Mouse (Mus musculus): ENCODE measurements around the gene Fxyd5. TPM values are rescaled to one million over a fixed set of nuclear protein-coding genes. Genes with fewer than 3 reads are reported as not detected.

Fxyd5 gene
- polyA plus RNA-seq, 1 experiment from 2014 or later = 113 TPM

DNA sequence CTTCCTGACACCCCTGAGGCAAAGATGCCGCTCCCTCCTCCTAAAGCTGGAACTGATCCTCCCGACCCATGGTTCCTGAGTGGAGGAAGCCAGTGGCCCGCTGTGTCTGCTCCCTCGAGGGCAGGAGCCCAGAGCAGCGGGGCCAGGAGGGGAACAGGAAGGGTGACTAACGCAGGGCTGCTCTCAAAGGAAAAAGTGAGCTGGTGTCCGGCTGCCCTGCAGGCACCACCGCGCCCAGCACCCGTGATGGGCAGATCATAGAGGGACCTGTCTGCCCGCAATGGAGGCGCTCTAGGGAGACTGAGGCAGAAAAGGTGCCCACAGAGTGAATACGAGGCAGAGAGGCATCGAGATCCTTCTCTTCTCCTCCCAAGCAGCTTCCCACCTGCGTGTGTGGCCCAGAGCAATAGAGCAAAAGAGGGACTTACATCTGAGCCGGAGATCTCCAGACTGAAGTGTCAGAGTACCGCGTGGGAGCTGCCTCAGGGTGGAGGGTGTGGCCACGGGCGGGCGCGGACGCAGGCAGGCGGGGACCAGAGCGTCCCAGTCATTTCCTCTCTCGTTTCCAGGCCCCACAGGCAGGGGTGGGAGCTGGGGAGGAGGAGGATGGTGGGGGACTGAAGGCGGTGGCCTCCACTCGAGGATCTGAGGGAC is 492 bp downstream of the Fxyd5 start:
- DNase-seq (ENCODE audit: low spot score) = peak; percentile 62

DNA sequence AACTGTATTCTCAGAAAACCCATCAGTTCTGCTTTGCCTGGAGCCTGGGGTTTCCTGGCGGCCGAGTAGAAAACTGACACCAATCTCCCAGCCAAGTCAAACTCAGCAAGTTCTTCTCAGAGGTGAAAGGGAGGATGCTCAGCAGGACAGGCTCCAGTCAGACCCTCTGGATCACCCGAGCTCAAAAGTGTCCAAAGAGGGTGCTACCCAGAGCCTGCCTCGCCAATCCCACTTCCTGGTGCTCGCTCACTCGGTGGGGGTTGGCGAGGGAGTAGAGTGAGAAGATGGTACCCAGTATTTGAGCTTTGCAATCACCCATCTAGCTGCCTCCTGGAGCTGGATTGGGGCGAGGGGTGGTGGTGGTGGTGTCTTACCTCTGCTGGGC is 1.3 kb downstream of the Fxyd5 start:
- no peak for DNase-seq (ENCODE audit: low spot score)

GRCm38 (mm10) chr7:31040281-31041022 is 1.8 kb downstream of the Fxyd5 start:
- peak; percentile 47 for DNase-seq (ENCODE audit: low spot score)

GRCm38 (mm10) chr7:31039011-31039410 is 3.3 kb downstream of the Fxyd5 start:
- DNase-seq (ENCODE audit: low spot score) = no peak

GRCm38 (mm10) chr7:31037675-31038074 is 4.6 kb downstream of the Fxyd5 start:
- peak; percentile 65 for DNase-seq (ENCODE audit: low spot score)

DNA sequence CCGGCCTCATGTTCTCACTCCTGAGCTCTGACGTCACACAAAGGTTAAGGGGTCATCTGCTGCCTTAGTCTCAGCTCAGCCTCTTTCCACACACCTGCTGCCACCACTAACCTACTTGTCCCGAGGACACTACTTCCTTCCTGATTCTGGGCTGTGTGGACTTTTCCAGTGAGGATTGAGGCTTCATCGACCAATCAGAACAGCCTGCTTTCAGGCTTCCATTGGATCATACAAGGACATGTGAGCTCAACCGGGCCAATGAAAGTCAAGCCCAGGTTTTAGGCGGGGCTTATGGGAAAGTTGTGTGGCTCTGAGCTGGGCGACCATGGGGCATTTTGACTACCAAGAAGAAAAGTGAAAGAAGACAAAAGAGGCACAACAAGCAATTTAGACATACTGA is 5.4 kb downstream of the Fxyd5 start:
- peak; percentile 54 for DNase-seq (ENCODE audit: low spot score)

GRCm38 (mm10) chr7:31035291-31035690 is 7.0 kb downstream of the Fxyd5 start:
- DNase-seq (ENCODE audit: low spot score) = no peak

DNA sequence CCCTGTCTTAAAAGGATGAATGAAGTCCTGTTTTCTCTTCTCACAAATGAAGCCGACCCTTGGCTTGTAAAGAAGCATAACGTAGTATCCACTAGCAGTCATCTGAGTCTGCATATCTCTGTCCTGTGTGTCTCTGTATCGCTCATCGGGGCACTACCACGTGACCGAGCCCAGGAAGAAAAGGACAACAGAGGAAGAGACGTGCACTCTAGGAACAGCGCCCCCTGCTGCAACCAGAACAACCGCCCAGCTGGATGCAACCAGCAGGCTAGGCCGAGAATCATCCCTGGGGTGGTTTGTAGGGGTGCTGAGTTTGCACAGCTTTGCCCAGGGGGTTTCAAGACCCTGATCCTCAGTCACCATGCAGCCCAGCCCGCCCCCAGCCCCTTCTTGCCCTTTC is 7.5 kb downstream of the Fxyd5 start:
- DNase-seq (ENCODE audit: low spot score) = peak; percentile 62

- peak; percentile 83 for DNase-seq (ENCODE audit: low spot score)
Observed at GRCm38 (mm10) chr7:31033409-31034165, 8.7 kb downstream of the Fxyd5 start.

DNA sequence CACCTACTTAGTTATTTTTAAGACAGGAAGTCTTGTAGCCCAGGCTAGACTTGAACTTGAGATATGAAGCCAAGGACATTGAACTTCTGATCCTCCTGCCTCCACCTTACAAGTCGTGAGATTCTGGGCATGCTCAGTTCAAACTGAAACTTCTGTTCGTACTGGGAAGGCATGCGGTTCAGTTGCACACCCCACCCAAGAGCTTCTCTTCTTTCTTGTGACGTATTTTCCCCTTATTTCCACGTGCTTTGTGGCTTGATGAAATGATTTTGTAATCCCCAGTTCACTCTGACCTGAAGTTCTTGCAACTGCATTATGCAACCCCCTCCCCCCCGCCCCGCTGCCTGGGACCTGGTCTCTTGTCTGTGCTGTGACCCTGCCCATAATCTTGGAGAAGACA is 10.6 kb downstream of the Fxyd5 start:
- DNase-seq (ENCODE audit: low spot score) = no peak

- no peak for DNase-seq (ENCODE audit: low spot score)
Observed at GRCm38 (mm10) chr7:31030717-31031116, 11.6 kb downstream of the Fxyd5 start.

DNA sequence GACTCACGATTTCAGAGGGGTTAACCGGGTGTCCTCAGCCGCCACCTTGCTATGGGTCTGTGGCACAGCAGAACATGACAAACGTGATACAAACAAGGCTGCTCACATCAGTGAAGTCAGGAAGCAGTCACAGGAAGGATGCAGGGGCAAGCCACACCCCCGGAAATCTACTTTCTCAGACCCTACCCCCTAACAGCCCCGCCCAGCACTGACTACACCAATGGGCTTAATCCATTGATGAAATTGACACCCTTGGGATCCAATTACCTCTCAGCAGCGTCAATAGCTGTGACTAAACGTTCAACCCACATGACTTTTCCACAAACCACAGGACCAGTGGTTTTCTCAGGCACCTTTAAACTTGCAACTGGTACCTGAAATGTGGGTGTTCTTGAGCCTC is 13.7 kb downstream of the Fxyd5 start:
- DNase-seq (ENCODE audit: low spot score) = no peak

DNA sequence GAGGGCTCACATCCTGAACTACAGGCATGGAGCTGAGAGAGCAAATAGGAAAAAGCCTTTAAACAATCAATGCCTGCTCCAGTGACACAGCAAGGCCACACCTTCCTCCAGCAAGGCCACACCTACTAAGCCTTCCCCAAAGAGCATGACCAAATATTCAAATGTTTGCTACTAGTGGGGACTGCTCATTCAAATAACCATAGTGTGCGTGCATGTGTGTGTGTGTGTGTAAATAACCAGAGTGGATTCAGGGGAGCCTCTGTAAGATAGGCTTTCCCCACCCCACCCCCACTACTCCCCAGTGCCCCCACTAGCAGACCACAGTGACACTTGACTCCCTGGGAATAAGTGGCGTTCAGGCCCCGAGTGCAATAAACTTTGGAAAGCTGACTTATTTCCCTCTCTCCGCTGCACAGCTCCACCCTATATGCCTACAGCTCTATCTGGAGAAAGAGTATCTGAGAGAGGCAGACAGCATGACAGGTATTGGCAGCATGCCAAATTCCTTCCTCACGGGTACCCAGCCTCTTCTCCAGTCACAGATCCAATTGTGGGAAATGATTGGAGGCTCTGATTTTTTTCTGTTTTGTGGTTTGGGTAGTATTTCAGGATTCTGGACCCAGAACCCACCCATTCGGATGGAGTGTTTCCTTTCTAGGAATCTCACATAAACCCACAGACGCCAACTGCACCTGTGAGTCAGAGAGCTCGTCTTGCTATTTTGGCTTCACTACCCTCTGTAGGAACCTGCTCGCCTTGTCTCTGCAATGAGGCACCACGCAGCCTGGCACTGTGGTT is 25.0 kb downstream of the Fxyd5 start:
- no peak for DNase-seq (ENCODE audit: low spot score)

DNA sequence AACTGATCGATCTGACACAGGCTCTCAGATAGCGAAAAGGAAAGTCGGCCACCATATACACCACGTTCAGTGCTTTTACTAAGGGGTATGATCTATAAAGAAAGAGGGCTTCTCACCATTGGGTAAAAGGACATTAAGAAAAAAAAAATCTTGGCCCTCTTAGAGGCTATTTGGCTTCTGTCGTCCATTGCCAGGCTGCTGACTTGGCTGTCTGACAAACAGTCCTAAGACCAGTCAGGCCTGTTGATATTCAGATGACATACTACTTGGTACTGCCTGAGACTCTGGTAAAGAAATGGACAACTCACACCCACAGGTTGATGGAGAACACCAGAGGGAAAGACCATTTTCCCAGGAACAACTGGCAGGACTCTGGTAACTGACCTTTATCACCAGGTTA is 29.3 kb downstream of the Fxyd5 start:
- no peak for DNase-seq (ENCODE audit: low spot score)

DNA sequence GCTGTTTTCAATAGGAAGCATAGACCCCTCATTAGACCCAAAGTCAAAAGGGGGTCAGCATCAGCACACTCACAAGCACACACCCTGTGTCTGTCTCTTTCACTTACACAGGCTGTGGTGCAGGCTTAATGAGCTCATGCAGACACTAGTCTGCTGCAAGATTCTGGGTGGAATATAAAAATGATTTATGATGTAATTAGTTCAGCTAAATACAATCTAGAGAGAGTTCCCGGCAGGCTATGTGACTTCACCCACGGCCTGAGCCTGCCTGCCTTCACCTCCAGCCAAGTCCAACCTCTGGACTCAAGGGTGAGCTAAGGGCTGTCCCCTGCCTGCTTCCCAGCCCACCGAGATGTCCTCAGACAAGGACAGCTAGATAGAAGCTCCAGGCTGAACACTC is 33.4 kb downstream of the Fxyd5 start:
- no peak for DNase-seq (ENCODE audit: low spot score)

GRCm38 (mm10) chr7:31008175-31008574 is 34.1 kb downstream of the Fxyd5 start:
- no peak for DNase-seq (ENCODE audit: low spot score)

DNA sequence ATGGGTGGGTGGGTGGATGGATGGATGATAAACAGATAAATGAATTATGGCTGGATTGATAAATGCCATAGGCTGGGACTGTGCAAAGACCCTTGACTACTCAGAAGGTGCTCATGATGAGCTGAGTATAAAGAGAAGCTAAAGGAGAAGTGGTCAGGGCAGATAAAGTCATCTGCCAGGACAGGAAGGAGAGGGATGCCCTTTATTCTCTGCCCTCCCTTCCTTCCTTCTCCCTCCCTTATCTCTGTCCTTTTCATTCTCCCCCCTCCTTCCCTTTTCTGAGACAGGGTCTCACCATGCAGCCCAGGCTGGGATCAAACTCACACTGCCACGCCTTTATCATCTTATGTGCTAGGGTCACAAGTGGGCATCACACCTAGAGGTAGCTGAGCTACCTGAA is 34.5 kb downstream of the Fxyd5 start:
- no peak for DNase-seq (ENCODE audit: low spot score)

- peak; percentile 56 for DNase-seq (ENCODE audit: low spot score)
Observed at GRCm38 (mm10) chr7:31002650-31003049, 39.6 kb downstream of the Fxyd5 start.

DNA sequence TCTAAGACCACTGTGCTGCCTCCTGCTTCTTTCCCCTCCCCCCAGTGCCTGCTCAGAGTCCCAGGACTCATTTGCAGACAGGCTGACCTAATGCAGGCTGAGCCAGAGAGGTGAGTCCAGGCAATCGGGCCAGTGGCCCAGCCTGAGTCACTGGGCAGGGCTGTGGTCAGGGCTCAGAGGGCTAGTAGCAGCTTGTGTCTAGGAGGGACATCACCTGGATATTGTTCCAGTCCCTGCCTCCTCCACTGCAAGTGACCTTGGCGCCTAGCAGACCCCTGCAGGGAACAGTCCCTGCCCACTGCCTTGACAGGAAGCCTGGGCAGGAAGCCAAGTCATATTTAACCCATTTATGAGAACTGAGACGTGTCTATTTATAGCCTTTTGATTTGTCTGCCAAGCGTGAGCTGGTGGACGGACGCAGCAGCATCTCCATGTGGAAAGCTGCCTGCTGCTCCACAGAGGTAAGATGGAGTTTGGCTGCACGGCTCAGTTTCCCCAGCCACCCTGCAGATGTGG is 41.7 kb downstream of the Fxyd5 start:
- peak; percentile 22 for DNase-seq (ENCODE audit: low spot score)

GRCm38 (mm10) chr7:30996491-30996890 is 45.8 kb downstream of the Fxyd5 start:
- no peak for DNase-seq (ENCODE audit: low spot score)

GRCm38 (mm10) chr7:30993986-30994385 is 48.3 kb downstream of the Fxyd5 start:
- DNase-seq (ENCODE audit: low spot score) = no peak

Data from thymus, postnatal 0 days (tissue).